Mouse (Mus musculus) MEL (cell line): ENCODE results near the gene Ssr2.

Source experiments
- CTCF ChIP-seq, 3 experiments: IDR thresholded peaks in 2 of 3; conservative IDR thresholded peaks in 1 of 3; 2 replicates each; pipeline ENCODE4 v1.5.1; 2011 to 2012; ENCODE audit warnings: low read length in 3 of 3, low read depth in 2 of 3, mild to moderate bottlenecking in 2 of 3, improper control_type of control experiment in 1 of 3, inconsistent platforms in 1 of 3, mixed read lengths in 1 of 3, moderate library complexity in 1 of 3; ENCODE audit not compliant: control insufficient read depth in 1 of 3, insufficient read depth in 1 of 3, poor library complexity in 1 of 3, severe bottlenecking in 1 of 3
- E2F4 ChIP-seq: IDR thresholded peaks from 2 replicates; pipeline ENCODE4 v1.6.1; 2011; ENCODE audit warnings: low read depth, low read length, improper control_type of control experiment, borderline replicate concordance
- ELF1 ChIP-seq: IDR thresholded peaks from 2 replicates; pipeline ENCODE4 v1.6.1; 2014; ENCODE audit warnings: low read depth, mild to moderate bottlenecking, inconsistent platforms, low read length, improper control_type of control experiment, moderate library complexity
- EP300 ChIP-seq, 2 experiments: IDR thresholded peaks; 2 replicates each; pipeline ENCODE4 v1.6.1; 2011; ENCODE audit warnings: improper control_type of control experiment in 2 of 2, low read length in 2 of 2, low read depth in 1 of 2, mild to moderate bottlenecking in 1 of 2
- MEF2A ChIP-seq: IDR thresholded peaks from 2 replicates; pipeline ENCODE4 v1.6.1; 2014; ENCODE audit warnings: low read depth, mild to moderate bottlenecking, inconsistent platforms, low read length, improper control_type of control experiment; ENCODE audit not compliant: poor library complexity, insufficient replicate concordance, severe bottlenecking; ENCODE audit errors: extremely low read depth
- NELFE ChIP-seq: IDR thresholded peaks from 2 replicates; pipeline ENCODE4 v1.6.1; 2011; ENCODE audit warnings: low read depth, low read length, improper control_type of control experiment
- POLR2A ChIP-seq, 2 experiments: IDR thresholded peaks; 2 replicates each; pipeline ENCODE4 v1.6.1; 2011 to 2012; ENCODE audit warnings: low read length in 2 of 2, mild to moderate bottlenecking in 2 of 2, control low read depth in 1 of 2, improper control_type of control experiment in 1 of 2, low read depth in 1 of 2, moderate library complexity in 1 of 2; ENCODE audit not compliant: control insufficient read depth in 1 of 2, insufficient read depth in 1 of 2, poor library complexity in 1 of 2
- POLR2AphosphoS2 ChIP-seq: IDR thresholded peaks from 2 replicates; pipeline ENCODE4 v1.6.1; 2011; ENCODE audit warnings: low read length, improper control_type of control experiment
- POLR2AphosphoS5 ChIP-seq: IDR thresholded peaks from 2 replicates; pipeline ENCODE4 v1.6.1; 2012; ENCODE audit warnings: low read depth, borderline replicate concordance, mild to moderate bottlenecking, inconsistent platforms, low read length, moderate library complexity, mixed read lengths
- TBP ChIP-seq: IDR thresholded peaks from 2 replicates; pipeline ENCODE4 v1.8.0; 2011; ENCODE audit warnings: low read depth, low read length, improper control_type of control experiment
- UBTF ChIP-seq: IDR thresholded peaks from 2 replicates; pipeline ENCODE4 v1.6.1; 2012; ENCODE audit warnings: low read depth, mild to moderate bottlenecking, inconsistent platforms, low read length, improper control_type of control experiment, moderate library complexity, borderline replicate concordance; ENCODE audit not compliant: insufficient read depth
- USF1 ChIP-seq: IDR thresholded peaks from 2 replicates; pipeline ENCODE4 v1.6.1; 2014; ENCODE audit warnings: low read depth, mild to moderate bottlenecking, inconsistent platforms, low read length, improper control_type of control experiment, moderate library complexity
- ZC3H11A ChIP-seq: IDR thresholded peaks from 2 replicates; pipeline ENCODE4 v1.6.1; 2012; ENCODE audit warnings: low read depth, mild to moderate bottlenecking, inconsistent platforms, low read length, improper control_type of control experiment

GRCm38 (mm10) chr3:88619113-88620097, 43.7 kb downstream of the Ssr2 start:
- no peak for TF ChIP-seq EP300 (IDR thresholded peaks at IDR 0.05; ENCODE audit: low read depth in 1 of 2, low read length in 2 of 2)
- no peak; a peak in 1 of 4 replicates for TF ChIP-seq POLR2A (IDR thresholded peaks at IDR 0.05; ENCODE audit: control insufficient read depth in 1 of 2, insufficient read depth in 1 of 2, low read depth in 1 of 2, low read length in 2 of 2, poor library complexity in 1 of 2)
- TF ChIP-seq CTCF (IDR thresholded peaks at IDR 0.05 in 2 of 3, conservative IDR thresholded peaks at IDR 0.05 in 1 of 3; ENCODE audit: control insufficient read depth in 1 of 3, insufficient read depth in 1 of 3, low read depth in 2 of 3, low read length in 3 of 3, poor library complexity in 1 of 3, severe bottlenecking in 1 of 3), result no peak
- no peak for TF ChIP-seq NELFE
- TF ChIP-seq E2F4, result no peak
- TF ChIP-seq MEF2A, result no peak
- TF ChIP-seq POLR2AphosphoS5, result no peak
- TF ChIP-seq ZC3H11A, result no peak
- no peak for TF ChIP-seq USF1
- TF ChIP-seq TBP, result no peak
- TF ChIP-seq ELF1, result no peak
- no peak for TF ChIP-seq POLR2AphosphoS2
- no peak for TF ChIP-seq UBTF
